Mouse (Mus musculus) kidney, postnatal 0 days (tissue): ENCODE measurements around the gene Ccdc180. TPM values are rescaled to one million over a fixed set of nuclear protein-coding genes. Genes with fewer than 3 reads are reported as not detected.

Experiments
- ATAC-seq: fragments of 200-750 bp; cut with Nextera tagmentation; replicated peaks from 2 replicates; pipeline ENCODE4 v1.8.0; 2017; ENCODE audit warnings: low read depth, moderate number of reproducible peaks, moderate TSS enrichment, moderate library complexity; ENCODE audit not compliant: low FRiP score
- DNase-seq: peaks from one replicate; pipeline ENCODE4 v3.0.0-alpha.2; 2016; ENCODE audit warnings: low spot score
- H3K27ac ChIP-seq: fragments of 300-500 bp; sonication (generic); 2 replicates; pipeline ENCODE4 v1.5.1; 2014; ENCODE audit warnings: mild to moderate bottlenecking
- H3K27me3 ChIP-seq: fragments of 300-500 bp; sonication (generic); 2 replicates; pipeline ENCODE4 v1.6.1; 2014; ENCODE audit warnings: low read length, mixed read lengths; ENCODE audit not compliant: insufficient read depth
- H3K36me3 ChIP-seq: fragments of 300-500 bp; sonication (generic); 2 replicates; pipeline ENCODE4 v1.6.1; 2014; ENCODE audit warnings: low read length, mixed read lengths; ENCODE audit not compliant: insufficient read depth
- H3K4me1 ChIP-seq: fragments of 300-500 bp; sonication (generic); replicated peaks from 2 replicates; pipeline ENCODE4 v1.6.1; 2014; ENCODE audit warnings: antibody characterized with exemption, low read length, mixed read lengths; ENCODE audit not compliant: insufficient read depth
- H3K4me2 ChIP-seq: fragments of 300-500 bp; sonication (generic); 2 replicates; pipeline ENCODE4 v1.6.1; 2014; ENCODE audit warnings: mild to moderate bottlenecking, low read length, moderate library complexity, mixed read lengths
- H3K4me3 ChIP-seq: fragments of 300-500 bp; sonication (generic); replicated peaks from 2 replicates; pipeline ENCODE4 v1.5.1; 2014; ENCODE audit warnings: low read depth, low read length
- H3K9ac ChIP-seq: fragments of 300-500 bp; sonication (generic); 2 replicates; pipeline ENCODE4 v1.6.1; 2014; ENCODE audit warnings: low read depth, low read length
- H3K9me3 ChIP-seq: fragments of 300-500 bp; sonication (generic); replicated peaks from 2 replicates; pipeline ENCODE4 v1.6.1; 2016; ENCODE audit warnings: low read length, inconsistent platforms, mixed read lengths
- CTCF ChIP-seq: IDR thresholded peaks from 2 replicates; pipeline ENCODE4 v1.5.1; 2016; ENCODE audit warnings: antibody characterized with exemption, low read depth, mild to moderate bottlenecking, moderate library complexity
- WGBS: fragments of 180-500 bp; shearing (Covaris S2); extraction: QIAGEN DNeasy Blood & Tissue Kit; methylation state at CpG from one replicate; pipeline ENCODE4 v1.1.7; 2014; 5-methylcytosine and 5-hydroxymethylcytosine counted together
- polyA plus RNA-seq: library from polyadenylated mRNA; unstranded; fragments of >200 nt; fragmentation: Nextera tagmentation; extraction: Ambion mirVana; gene quantifications from 2 replicates; pipeline ENCODE4 v1.2.1, GENCODE M21; 2015

The Ccdc180 gene
- polyA plus RNA-seq, 1 experiment from 2014 or later: 0.55 TPM

GRCm38 (mm10) chr4:45909256-45909655, 19.2 kb downstream of the Ccdc180 start:
- no peaks in the 10 kb centered on the region for H3K4me1 ChIP-seq
- whole genome bisulfite sequencing: 65% methylated on average over 13 of the region's 13 CpGs
- no peak overlapping the region for H3K27ac ChIP-seq
- ATAC-seq: no peak
- peak; percentile 28 for DNase-seq
- H3K4me2 ChIP-seq: no peak overlapping the region
- no peaks in the 10 kb centered on the region for H3K36me3 ChIP-seq
- TF ChIP-seq CTCF: no peak
- no peaks in the 10 kb centered on the region for H3K9me3 ChIP-seq
- no peak overlapping the region for H3K4me3 ChIP-seq
- H3K9ac ChIP-seq: no peak overlapping the region
- no peaks in the 10 kb centered on the region for H3K27me3 ChIP-seq

DNA sequence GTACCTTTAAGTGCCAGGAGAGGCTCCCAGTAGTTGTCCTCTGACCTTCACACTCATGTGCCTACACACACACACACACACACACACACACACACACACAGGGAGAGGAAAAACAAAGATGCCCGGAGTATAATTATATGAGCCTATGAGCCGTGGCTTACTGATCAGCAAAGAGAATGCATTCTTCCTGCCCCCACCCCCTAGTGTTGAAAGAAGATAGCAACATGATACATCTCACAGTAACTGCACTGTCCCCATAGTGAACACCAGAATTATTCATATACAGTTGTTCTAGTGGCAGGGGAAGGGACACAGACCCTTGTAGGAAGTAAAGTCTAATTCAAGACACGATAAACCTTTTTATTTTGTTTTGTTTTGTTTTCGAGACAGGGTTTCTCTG, 19.8 kb downstream of the Ccdc180 start:
- H3K27me3 ChIP-seq: no peaks in the 10 kb centered on the region
- DNase-seq (peak; percentile 23), ATAC-seq (no peak)
- no peaks in the 10 kb centered on the region for H3K4me1 ChIP-seq
- peak; percentile 32; the same call in 1 of the 2 replicates for TF ChIP-seq CTCF
- 58% methylated on average over 4 of the region's 4 CpGs for WGBS
- H3K4me3 ChIP-seq: no peak overlapping the region
- H3K4me2 ChIP-seq: no peak overlapping the region
- H3K9ac ChIP-seq: no peak overlapping the region
- H3K27ac ChIP-seq: no peak overlapping the region
- no peaks in the 10 kb centered on the region for H3K9me3 ChIP-seq
- no peaks in the 10 kb centered on the region for H3K36me3 ChIP-seq

DNA sequence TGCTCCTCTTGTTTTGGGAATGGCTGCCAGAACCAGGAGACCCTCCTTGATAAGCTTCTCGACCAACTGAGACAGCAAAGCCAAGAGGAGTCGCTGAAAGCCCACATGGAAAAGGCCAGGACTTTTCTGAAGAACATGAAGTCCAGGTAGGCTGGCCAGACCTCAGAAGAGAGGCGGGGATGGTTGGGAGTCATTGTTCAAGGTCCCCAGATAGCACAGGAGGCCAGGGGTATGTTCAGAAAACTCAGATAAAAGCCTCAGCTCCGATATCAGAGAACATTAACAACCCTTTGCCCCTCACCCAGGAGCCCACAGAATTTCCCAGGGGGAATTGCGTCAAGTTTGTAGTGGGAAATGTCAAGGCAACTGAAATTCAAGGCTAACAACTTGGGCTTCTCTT, 21.2 kb downstream of the Ccdc180 start:
- no peaks in the 10 kb centered on the region for H3K9me3 ChIP-seq
- ATAC-seq: no peak
- no peaks in the 10 kb centered on the region for H3K36me3 ChIP-seq

DNA sequence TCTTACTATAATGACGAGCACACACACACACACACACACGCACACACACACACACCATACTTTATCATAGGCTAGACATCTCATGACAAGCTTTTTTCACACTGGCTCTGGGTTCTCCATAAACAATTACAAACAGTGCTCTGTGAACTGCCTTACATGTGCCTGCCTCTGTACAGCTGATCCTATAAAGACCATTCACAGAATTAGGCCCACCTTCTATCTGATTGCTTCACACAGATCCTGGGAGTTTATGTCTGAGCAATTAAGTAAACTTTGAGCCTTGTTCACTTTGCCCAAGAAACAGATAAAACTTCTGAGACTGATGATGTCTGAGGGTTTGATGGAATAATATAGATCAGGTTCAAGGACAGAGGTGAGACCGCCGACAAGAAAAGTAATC, 21.8 kb downstream of the Ccdc180 start:
- no peak overlapping the region for H3K4me3 ChIP-seq
- H3K36me3 ChIP-seq: no peaks in the 10 kb centered on the region
- DNase-seq (no peak), ATAC-seq (no peak)
- H3K4me2 ChIP-seq: no peak overlapping the region
- WGBS: 89% methylated on average over 4 of the region's 4 CpGs
- no peaks in the 10 kb centered on the region for H3K4me1 ChIP-seq
- no peak overlapping the region for H3K27ac ChIP-seq
- H3K27me3 ChIP-seq: no peaks in the 10 kb centered on the region
- H3K9me3 ChIP-seq: no peaks in the 10 kb centered on the region
- no peak for TF ChIP-seq CTCF
- H3K9ac ChIP-seq: no peak overlapping the region

More for the DNA sequence above, 21.2 kb downstream of the Ccdc180 start:
- no peak for DNase-seq
- Histone ChIP-seq H3K9ac (no peak overlapping the region), H3K4me1 (no peaks in the 10 kb centered on the region), H3K4me3 (no peak overlapping the region), H3K27me3 (no peaks in the 10 kb centered on the region), H3K27ac (no peak overlapping the region), H3K4me2 (no peak overlapping the region)
- no peak for TF ChIP-seq CTCF
- 79% methylated on average over 5 of the region's 5 CpGs for WGBS

- Histone ChIP-seq H3K9ac (no peak overlapping the region), H3K9me3 (no peaks in the 10 kb centered on the region), H3K4me2 (no peak overlapping the region), H3K27me3 (no peaks in the 10 kb centered on the region), H3K36me3 (no peaks in the 10 kb centered on the region), H3K4me3 (no peak overlapping the region), H3K4me1 (no peaks in the 10 kb centered on the region), H3K27ac (no peak overlapping the region)
- no peak for ATAC-seq
- TF ChIP-seq CTCF: no peak
- WGBS: 57% methylated on average over 7 of the region's 7 CpGs
- DNase-seq: no peak
Measured at GRCm38 (mm10) chr4:45917091-45917490, 27.0 kb downstream of the Ccdc180 start.

DNA sequence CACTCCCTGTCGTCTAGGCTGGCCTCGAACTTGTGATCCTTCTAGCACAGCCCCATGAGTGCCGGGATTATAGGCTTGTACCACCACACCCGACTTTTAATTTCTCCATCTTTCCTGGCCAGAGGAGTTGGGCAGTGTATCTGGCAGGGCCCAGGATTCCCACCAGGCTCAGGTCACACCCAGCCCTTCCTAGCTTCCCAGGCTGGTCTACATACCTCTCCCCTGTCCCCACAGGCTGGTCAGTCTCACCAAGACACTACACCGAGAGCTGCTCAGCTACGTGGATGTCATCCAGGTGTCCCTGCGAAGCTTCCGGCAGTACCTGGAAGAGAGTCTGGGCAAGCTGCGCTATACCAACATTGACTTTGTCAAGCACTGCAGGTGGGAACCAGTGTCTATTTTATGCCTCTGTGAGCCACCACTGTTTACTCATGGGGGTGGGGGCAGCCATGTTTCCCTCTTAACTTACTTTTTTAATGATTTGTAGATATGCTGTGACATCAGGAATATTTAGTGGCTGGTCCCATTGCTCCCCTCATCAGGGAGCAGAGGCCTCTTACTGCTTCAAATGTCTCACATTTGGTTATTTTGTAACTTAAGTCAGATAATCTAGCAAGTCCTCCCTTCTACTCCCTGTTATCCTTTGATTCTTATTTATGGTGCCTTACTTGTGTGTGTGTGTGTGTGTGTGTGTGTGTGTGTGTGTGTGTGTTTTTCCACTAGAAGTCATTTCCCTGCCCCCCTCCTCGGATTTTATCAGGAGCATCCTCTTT, 31.7 kb downstream of the Ccdc180 start:
- Histone ChIP-seq H3K36me3 (no peaks in the 10 kb centered on the region), H3K4me1 (no peaks in the 10 kb centered on the region), H3K9ac (no peak overlapping the region), H3K27ac (no peak overlapping the region), H3K4me3 (no peak overlapping the region), H3K9me3 (no peaks in the 10 kb centered on the region), H3K4me2 (no peak overlapping the region), H3K27me3 (no peaks in the 10 kb centered on the region)
- peak; percentile 43; the same call in 1 of the 2 replicates for ATAC-seq
- DNase-seq: peak; percentile 78
- no peak for TF ChIP-seq CTCF
- WGBS: 56% methylated on average over 10 of the region's 10 CpGs
